Mouse (Mus musculus) ES-E14 (cell line): Measurements from ENCODE around the gene Fam214a. TPM values are rescaled to one million over a fixed set of nuclear protein-coding genes. Genes with fewer than 3 reads are reported as not detected.

Experiments
- DNase-seq: peaks from one replicate; pipeline ENCODE4 v3.0.0-alpha.2; 2013; ENCODE audit warnings: low read depth, low spot score
- H3K27ac ChIP-seq: 2 replicates; pipeline ENCODE4 v1.5.1; 2012; ENCODE audit warnings: low read depth, mild to moderate bottlenecking, low read length, moderate library complexity, mixed read lengths; ENCODE audit not compliant: poor library complexity, insufficient read depth, severe bottlenecking
- H3K36me3 ChIP-seq: 2 replicates; pipeline ENCODE4 v1.6.1; 2012; ENCODE audit warnings: mild to moderate bottlenecking, low read length, moderate library complexity, mixed read lengths; ENCODE audit not compliant: control insufficient read depth, poor library complexity, insufficient read depth, severe bottlenecking
- H3K4me1 ChIP-seq, 2 experiments: fragments of 150-350 bp in 1 of 2; sonication (generic) in 1 of 2; 2 replicates each; pipeline ENCODE4 v1.6.1; 2012; ENCODE audit warnings: low read length in 2 of 2, mild to moderate bottlenecking in 1 of 2, mixed read lengths in 1 of 2; ENCODE audit not compliant: control insufficient read depth in 2 of 2, insufficient read depth in 2 of 2, poor library complexity in 1 of 2
- H3K4me3 ChIP-seq, 2 experiments: fragments of 150-350 bp in 1 of 2; sonication (generic) in 1 of 2; 2 replicates each; pipeline ENCODE4 v1.5.1; 2012; ENCODE audit warnings: low read length in 2 of 2, low read depth in 1 of 2, mild to moderate bottlenecking in 1 of 2, mixed read lengths in 1 of 2; ENCODE audit not compliant: insufficient read depth in 1 of 2, poor library complexity in 1 of 2, severe bottlenecking in 1 of 2
- H3K9ac ChIP-seq: 2 replicates; pipeline ENCODE4 v1.6.1; 2012; ENCODE audit warnings: low read depth, mild to moderate bottlenecking, low read length, mixed read lengths; ENCODE audit not compliant: poor library complexity, insufficient read depth, severe bottlenecking
- H3K9me3 ChIP-seq: fragments of 150-350 bp; sonication (generic); 2 replicates; pipeline ENCODE4 v1.6.1; 2012; ENCODE audit warnings: low read depth, mild to moderate bottlenecking, low read length; ENCODE audit not compliant: control insufficient read depth, insufficient read depth
- CHD2 ChIP-seq: IDR thresholded peaks from 2 replicates; pipeline ENCODE4 v1.6.1; 2014; ENCODE audit warnings: mild to moderate bottlenecking, low read depth, low read length, inconsistent platforms
- HCFC1 ChIP-seq: IDR thresholded peaks from 2 replicates; pipeline ENCODE4 v1.6.1; 2012; ENCODE audit warnings: low read length, inconsistent platforms, borderline replicate concordance; ENCODE audit not compliant: insufficient read depth
- MAFK ChIP-seq: IDR thresholded peaks from 2 replicates; pipeline ENCODE4 v1.6.1; 2014; ENCODE audit warnings: mild to moderate bottlenecking, low read depth, low read length, inconsistent platforms; ENCODE audit not compliant: insufficient read depth
- ZC3H11A ChIP-seq: IDR thresholded peaks from 2 replicates; pipeline ENCODE4 v1.6.1; 2012; ENCODE audit warnings: low read depth, mild to moderate bottlenecking, inconsistent platforms, low read length, borderline replicate concordance
- ZNF384 ChIP-seq: IDR thresholded peaks from 2 replicates; pipeline ENCODE4 v1.6.1; 2012; ENCODE audit warnings: low read depth, low read length, inconsistent platforms
- in situ Hi-C, 2 experiments: fragments of 600-800 bp; cut with MboI; formaldehyde crosslinking; loops; one replicate each; pipeline ENCODE4 v1.15.1; 2025; ENCODE audit warnings: low sequenced_read_pairs in 2 of 2, inconsistent platforms in 1 of 2; ENCODE audit not compliant: unreplicated experiment in 2 of 2
- total RNA-seq: library from RNA; depleted of rRNA; stranded (reverse); fragments of 300-350 nt; gene quantifications from 2 replicates; pipeline ENCODE4 v1.2.3, GENCODE M21; 2012

Gene Fam214a
- total RNA-seq, 1 experiment = 5.2 TPM

DNA sequence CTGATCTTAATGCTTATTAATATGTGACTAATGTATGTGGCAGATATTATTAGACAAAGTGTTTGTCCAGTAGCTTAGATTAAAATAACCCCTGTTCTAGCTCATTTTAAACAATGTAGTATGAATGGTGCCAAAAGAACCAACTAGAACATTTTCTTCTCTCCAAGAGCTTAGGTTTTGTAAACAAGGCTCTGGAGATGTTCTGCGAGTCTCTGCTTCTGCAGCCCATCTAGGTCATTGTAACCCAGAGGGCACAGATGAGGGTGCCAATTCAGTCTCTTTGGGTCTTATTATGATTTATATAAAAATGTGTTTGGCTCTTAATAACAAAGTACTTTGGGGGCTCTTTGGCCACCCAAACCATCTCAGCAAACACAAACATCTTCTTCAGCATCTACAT, 17.9 kb downstream of the Fam214a start:
- in situ Hi-C loops = no loop called here
- no peak for DNase-seq
- TF ChIP-seq HCFC1 (no peak), ZC3H11A (no peak), CHD2 (no peak), ZNF384 (no peak), MAFK (no peak)

DNA sequence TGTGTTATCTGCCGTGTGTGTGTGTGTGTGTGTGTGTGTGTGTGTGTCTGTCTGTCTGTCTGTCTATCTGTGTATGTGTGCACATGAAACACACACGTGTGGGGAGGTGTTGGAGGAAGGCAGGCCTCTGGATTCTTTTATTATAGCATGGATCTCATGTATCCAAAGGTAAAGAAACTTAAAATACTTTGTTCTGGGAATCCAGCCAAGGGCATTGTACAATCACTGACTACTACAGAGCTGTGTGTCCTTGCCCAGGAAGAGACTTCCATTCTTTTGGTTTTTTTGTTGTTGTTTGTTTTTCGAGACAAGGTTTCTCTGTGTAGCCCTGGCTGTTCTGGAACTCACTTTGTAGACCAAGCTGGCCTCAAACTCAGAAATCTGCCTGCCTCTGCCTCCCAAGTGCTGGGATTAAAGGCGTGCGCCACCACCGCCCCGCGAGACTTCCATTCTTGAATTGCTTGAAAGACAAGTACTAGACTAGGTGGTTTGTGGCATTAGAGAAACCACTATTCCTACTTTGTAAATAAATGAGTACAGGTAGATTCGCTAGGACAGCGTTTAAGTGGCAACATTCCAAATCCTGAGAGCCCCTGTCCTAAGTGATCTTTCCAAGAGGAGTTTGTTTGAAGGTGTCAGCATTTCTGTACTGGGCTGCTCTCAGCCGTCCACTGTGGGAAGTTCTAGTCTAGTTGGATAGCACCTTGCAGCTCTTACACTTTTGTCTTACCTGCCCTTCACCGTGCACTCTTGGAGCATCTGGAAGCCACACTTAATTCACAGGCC, 18.7 kb downstream of the Fam214a start:
- TF ChIP-seq ZC3H11A (no peak), CHD2 (no peak)
- Histone ChIP-seq H3K4me1 (peaks cover 0 to 2% of the 10 kb centered on the region in 2 experiments; a peak in 3 of 4 replicates), H3K36me3 (no peaks in the 10 kb centered on the region), H3K27ac (no peak overlapping the region), H3K9me3 (no peaks in the 10 kb centered on the region), H3K4me3 (no peak overlapping the region), H3K9ac (no peak overlapping the region)
- no peak for DNase-seq
- in situ Hi-C loops = no loop called here

More for the DNA sequence above, 17.9 kb downstream of the Fam214a start:
- H3K9ac ChIP-seq = no peak overlapping the region
- H3K4me1 ChIP-seq = no peaks in the 10 kb centered on the region; a peak in 2 of 4 replicates
- no peaks in the 10 kb centered on the region for H3K9me3 ChIP-seq
- H3K36me3 ChIP-seq = no peaks in the 10 kb centered on the region
- no peak overlapping the region for H3K4me3 ChIP-seq
- H3K27ac ChIP-seq = no peak overlapping the region

DNA sequence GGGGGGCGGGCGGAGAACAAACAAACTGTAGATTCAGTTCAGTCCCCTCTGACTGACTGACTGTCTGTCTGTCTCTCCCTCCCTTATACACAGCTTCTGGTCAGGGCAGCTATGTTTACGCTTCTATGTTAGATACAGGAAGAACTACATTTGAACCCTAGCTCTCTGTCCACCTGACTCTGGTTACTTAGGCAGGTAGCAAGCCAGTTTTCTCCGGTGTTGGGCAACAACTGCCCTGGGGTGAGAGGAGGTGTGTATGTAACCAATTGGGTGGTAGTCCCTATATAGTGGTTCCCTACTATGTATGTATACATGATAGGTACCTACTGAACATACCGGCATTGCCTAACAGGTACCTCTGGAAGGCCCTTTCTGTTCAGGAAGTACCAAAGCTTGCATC, 20.1 kb downstream of the Fam214a start:
- H3K9me3 ChIP-seq = no peaks in the 10 kb centered on the region
- H3K9ac ChIP-seq = no peak overlapping the region
- H3K4me1 ChIP-seq = peaks cover 0 to 2% of the 10 kb centered on the region in 2 experiments; a peak in 3 of 4 replicates
- no peak overlapping the region for H3K4me3 ChIP-seq
- no peak for TF ChIP-seq HCFC1
- TF ChIP-seq MAFK = no peak
- no peak for TF ChIP-seq ZNF384
- TF ChIP-seq ZC3H11A = no peak
- TF ChIP-seq CHD2 = no peak
- no peak for DNase-seq
- no peaks in the 10 kb centered on the region for H3K36me3 ChIP-seq
- in situ Hi-C loops = no loop called here
- no peak overlapping the region for H3K27ac ChIP-seq

DNA sequence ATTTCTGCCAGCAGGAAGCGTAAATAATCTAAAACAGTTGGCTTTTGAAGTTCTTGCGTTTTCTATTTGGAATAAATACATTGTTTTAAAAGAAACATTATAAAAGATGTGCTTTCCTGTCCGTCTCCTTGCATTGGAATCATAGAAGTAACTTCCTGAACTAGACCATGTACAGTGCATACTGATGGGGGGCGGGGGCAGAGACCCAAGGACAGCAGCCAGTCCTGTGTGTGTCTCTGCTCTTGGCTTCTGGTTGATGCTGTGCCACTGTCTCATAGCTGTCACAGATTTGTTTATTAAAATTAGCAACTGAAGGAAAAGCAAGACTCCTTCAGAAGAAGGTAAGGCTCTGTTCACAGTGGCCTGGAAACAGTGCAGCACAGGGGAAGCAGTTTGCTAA, 20.5 kb downstream of the Fam214a start:
- no peaks in the 10 kb centered on the region for H3K9me3 ChIP-seq
- H3K4me3 ChIP-seq = no peak overlapping the region
- peaks cover 0 to 2% of the 10 kb centered on the region in 2 experiments; a peak in 3 of 4 replicates for H3K4me1 ChIP-seq
- in situ Hi-C loops = no loop called here
- TF ChIP-seq HCFC1 (no peak), MAFK (no peak), ZNF384 (no peak), ZC3H11A (no peak), CHD2 (no peak)
- H3K27ac ChIP-seq = no peak overlapping the region
- no peaks in the 10 kb centered on the region for H3K36me3 ChIP-seq
- H3K9ac ChIP-seq = no peak overlapping the region
- no peak for DNase-seq

DNA sequence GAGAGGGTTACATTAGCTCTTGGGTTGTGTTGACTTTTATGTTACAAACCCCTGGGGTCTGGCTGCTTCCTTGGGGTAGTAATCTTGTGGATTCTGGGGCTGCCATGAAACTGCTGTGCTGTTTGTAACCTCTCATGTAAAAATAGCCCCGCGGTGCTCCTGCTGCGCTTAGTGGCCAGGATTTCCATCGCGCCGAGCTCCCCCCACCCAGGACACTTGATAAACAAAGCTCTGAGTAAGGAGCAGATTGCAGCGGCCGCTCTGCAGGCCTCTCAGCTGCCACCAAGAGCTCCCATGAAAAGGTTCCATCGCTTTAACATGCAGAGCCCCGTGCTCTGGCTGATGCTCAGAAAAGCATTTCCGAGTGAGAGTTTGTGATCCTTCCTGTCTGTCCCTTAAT, 22.1 kb downstream of the Fam214a start:
- no peak overlapping the region for H3K9ac ChIP-seq
- no peaks in the 10 kb centered on the region for H3K9me3 ChIP-seq
- peaks cover 0 to 2% of the 10 kb centered on the region in 2 experiments; a peak in 3 of 4 replicates for H3K4me1 ChIP-seq
- H3K27ac ChIP-seq = no peak overlapping the region
- no peak for DNase-seq
- no peaks in the 10 kb centered on the region for H3K36me3 ChIP-seq
- no peak overlapping the region for H3K4me3 ChIP-seq
- TF ChIP-seq CHD2 = no peak
- in situ Hi-C loops = no loop called here
